Mouse (Mus musculus) neural tube, embryonic 15.5 days (tissue): ENCODE data around the gene Lmod3. TPM values are rescaled to one million over a fixed set of nuclear protein-coding genes. Genes with fewer than 3 reads are reported as not detected.
A peak's percentile ranks its signal among the peaks of the same experiment; 100 is the strongest.

ENCODE experiments used
- ATAC-seq: fragments of 200-750 bp; cut with Nextera tagmentation; 2 replicates; pipeline ENCODE4 v1.8.0; 2017; ENCODE audit warnings: mild to moderate bottlenecking, moderate TSS enrichment, moderate library complexity; ENCODE audit not compliant: low FRiP score
- H3K27ac ChIP-seq: fragments of 300-500 bp; sonication (generic); replicated peaks from 2 replicates; pipeline ENCODE4 v1.5.1; 2015; ENCODE audit warnings: mild to moderate bottlenecking, inconsistent platforms
- H3K27me3 ChIP-seq: fragments of 300-500 bp; sonication (generic); replicated peaks from 2 replicates; pipeline ENCODE4 v1.6.1; 2015; ENCODE audit warnings: inconsistent platforms
- H3K36me3 ChIP-seq: fragments of 300-500 bp; sonication (generic); 2 replicates; pipeline ENCODE4 v1.6.1; 2015; ENCODE audit warnings: inconsistent platforms
- H3K4me1 ChIP-seq: fragments of 300-500 bp; sonication (generic); 2 replicates; pipeline ENCODE4 v1.6.1; 2015; ENCODE audit warnings: inconsistent platforms
- H3K4me2 ChIP-seq: fragments of 300-500 bp; sonication (generic); 2 replicates; pipeline ENCODE4 v1.6.1; 2015; ENCODE audit warnings: inconsistent platforms, mild to moderate bottlenecking, moderate library complexity
- H3K4me3 ChIP-seq: fragments of 300-500 bp; sonication (generic); replicated peaks from 2 replicates; pipeline ENCODE4 v1.5.1; 2015; ENCODE audit warnings: mild to moderate bottlenecking, inconsistent platforms
- H3K9ac ChIP-seq: fragments of 300-500 bp; sonication (generic); replicated peaks from 2 replicates; pipeline ENCODE4 v1.6.1; 2015; ENCODE audit warnings: mild to moderate bottlenecking, inconsistent platforms
- H3K9me3 ChIP-seq: fragments of 300-500 bp; sonication (generic); replicated peaks from 2 replicates; pipeline ENCODE4 v1.6.1; 2016; ENCODE audit warnings: inconsistent platforms
- WGBS: fragments of 180-500 bp; shearing (Covaris S2); methylation state at CpG from one replicate; pipeline ENCODE4 v1.1.7; 2015; ENCODE audit warnings: mixed read lengths; 5-methylcytosine and 5-hydroxymethylcytosine counted together
- polyA plus RNA-seq: library from polyadenylated mRNA; unstranded; fragments of >200 nt; fragmentation: Nextera tagmentation; extraction: Ambion mirVana; gene quantifications from 2 replicates; pipeline ENCODE4 v1.2.1, GENCODE M21; 2015

Lmod3 gene
- polyA plus RNA-seq, 1 experiment from 2014 or later: 0.61 TPM

- H3K4me3 ChIP-seq: no peak overlapping the region
- no peak overlapping the region for H3K9ac ChIP-seq
- H3K27me3 ChIP-seq: no peaks in the 10 kb centered on the region
- H3K4me2 ChIP-seq: no peak overlapping the region
- H3K36me3 ChIP-seq: peaks cover 21% of the 10 kb centered on the region
- ATAC-seq: no peak
- 79% methylated on average over 3 of the region's 3 CpGs for WGBS
- no peak overlapping the region for H3K27ac ChIP-seq
- H3K4me1 ChIP-seq: no peaks in the 10 kb centered on the region
- no peaks in the 10 kb centered on the region for H3K9me3 ChIP-seq
These were observed 38.1 kb upstream of the Lmod3 start for GRCm38 (mm10) chr6:97290687-97291086.

- H3K4me1 ChIP-seq: no peaks in the 10 kb centered on the region
- H3K4me2 ChIP-seq: no peak overlapping the region
- H3K27me3 ChIP-seq: no peaks in the 10 kb centered on the region
- no peak overlapping the region for H3K4me3 ChIP-seq
- 95% methylated on average over 4 of the region's 4 CpGs for WGBS
- H3K27ac ChIP-seq: no peak overlapping the region
- no peak for ATAC-seq
- no peak overlapping the region for H3K9ac ChIP-seq
- H3K9me3 ChIP-seq: no peaks in the 10 kb centered on the region
- H3K36me3 ChIP-seq: peaks cover 13% of the 10 kb centered on the region
These were observed 37.3 kb upstream of the Lmod3 start for GRCm38 (mm10) chr6:97289838-97290237.

GRCm38 (mm10) chr6:97289316-97289820, 36.8 kb upstream of the Lmod3 start:
- Histone ChIP-seq H3K27me3 (no peaks in the 10 kb centered on the region), H3K9ac (no peak overlapping the region), H3K4me3 (no peak overlapping the region), H3K9me3 (no peaks in the 10 kb centered on the region), H3K36me3 (peaks cover 11% of the 10 kb centered on the region), H3K4me1 (no peaks in the 10 kb centered on the region), H3K4me2 (no peak overlapping the region), H3K27ac (no peak overlapping the region)
- WGBS: 83% methylated on average over 10 of the region's 10 CpGs
- no peak for ATAC-seq

GRCm38 (mm10) chr6:97288047-97288855, 35.7 kb upstream of the Lmod3 start:
- no peak overlapping the region for H3K4me3 ChIP-seq
- H3K27ac ChIP-seq: no peak overlapping the region
- no peaks in the 10 kb centered on the region for H3K9me3 ChIP-seq
- ATAC-seq: no peak
- no peak overlapping the region for H3K9ac ChIP-seq
- H3K4me2 ChIP-seq: no peak overlapping the region
- 70% methylated on average over 19 of the region's 19 CpGs for WGBS
- H3K4me1 ChIP-seq: no peaks in the 10 kb centered on the region
- no peaks in the 10 kb centered on the region for H3K27me3 ChIP-seq
- peaks cover 11% of the 10 kb centered on the region for H3K36me3 ChIP-seq

- no peaks in the 10 kb centered on the region for H3K4me1 ChIP-seq
- 91% methylated on average over 5 of the region's 5 CpGs for WGBS
These were observed 33.8 kb upstream of the Lmod3 start for GRCm38 (mm10) chr6:97286332-97286731.

GRCm38 (mm10) chr6:97283676-97284075, 31.1 kb upstream of the Lmod3 start:
- Histone ChIP-seq H3K9me3 (no peaks in the 10 kb centered on the region), H3K27ac (no peak overlapping the region), H3K27me3 (no peaks in the 10 kb centered on the region), H3K4me1 (peaks cover 6% of the 10 kb centered on the region; the same call in 1 of the 2 replicates), H3K4me2 (no peak overlapping the region), H3K36me3 (peaks cover 6% of the 10 kb centered on the region), H3K4me3 (no peak overlapping the region), H3K9ac (no peak overlapping the region)
- WGBS: 93% methylated on average over 1 of the region's 1 CpGs
- ATAC-seq: no peak

More at GRCm38 (mm10) chr6:97286332-97286731, 33.8 kb upstream of the Lmod3 start:
- no peak overlapping the region for H3K27ac ChIP-seq
- no peaks in the 10 kb centered on the region for H3K27me3 ChIP-seq
- no peaks in the 10 kb centered on the region for H3K9me3 ChIP-seq
- ATAC-seq: no peak
- H3K4me2 ChIP-seq: no peak overlapping the region
- no peak overlapping the region for H3K9ac ChIP-seq
- peaks cover 6% of the 10 kb centered on the region for H3K36me3 ChIP-seq
- H3K4me3 ChIP-seq: no peak overlapping the region

- H3K36me3 ChIP-seq: no peaks in the 10 kb centered on the region
- no peaks in the 10 kb centered on the region for H3K9me3 ChIP-seq
- H3K27me3 ChIP-seq: no peaks in the 10 kb centered on the region
- 54% methylated on average over 6 of the region's 6 CpGs for WGBS
- no peak overlapping the region for H3K4me3 ChIP-seq
- no peak for ATAC-seq
- no peak overlapping the region for H3K4me2 ChIP-seq
- no peak overlapping the region for H3K9ac ChIP-seq
- peaks cover 27% of the 10 kb centered on the region for H3K4me1 ChIP-seq
- no peak overlapping the region for H3K27ac ChIP-seq
These were observed 26.3 kb upstream of the Lmod3 start for GRCm38 (mm10) chr6:97278878-97279277.

- H3K9ac ChIP-seq: 0 out of 2 replicates have a peak overlapping the region, but pooled peaks have one; percentile 4
- H3K27me3 ChIP-seq: no peaks in the 10 kb centered on the region
- H3K4me1 ChIP-seq: peaks cover 27% of the 10 kb centered on the region
- H3K27ac ChIP-seq: no peak overlapping the region
- WGBS: 4% methylated on average over 19 of the region's 19 CpGs
- no peaks in the 10 kb centered on the region for H3K9me3 ChIP-seq
- H3K4me3 ChIP-seq: peak overlapping the region; percentile 26
- H3K36me3 ChIP-seq: no peaks in the 10 kb centered on the region
- H3K4me2 ChIP-seq: peak overlapping the region; percentile 61
- peak; percentile 56; the same call in 1 of the 2 replicates for ATAC-seq
These were observed 25.6 kb upstream of the Lmod3 start for GRCm38 (mm10) chr6:97278014-97278787.

GRCm38 (mm10) chr6:97276890-97277497, 24.4 kb upstream of the Lmod3 start:
- Histone ChIP-seq H3K9me3 (no peaks in the 10 kb centered on the region), H3K4me1 (peaks cover 27% of the 10 kb centered on the region), H3K27ac (peak overlapping the region; percentile 68; the same call in 1 of the 2 replicates), H3K36me3 (no peaks in the 10 kb centered on the region), H3K9ac (no peak overlapping the region), H3K4me3 (no peak overlapping the region), H3K4me2 (no peak overlapping the region), H3K27me3 (no peaks in the 10 kb centered on the region)
- 60% methylated on average over 5 of the region's 5 CpGs for WGBS
- ATAC-seq: no peak

GRCm38 (mm10) chr6:97276366-97276765, 23.8 kb upstream of the Lmod3 start:
- H3K27ac ChIP-seq: peak overlapping the region; percentile 68
- H3K4me2 ChIP-seq: peak overlapping the region; percentile 31
- 19% methylated on average over 4 of the region's 4 CpGs for WGBS

GRCm38 (mm10) chr6:97275760-97276159, 23.2 kb upstream of the Lmod3 start:
- peak; percentile 75 for ATAC-seq
- Histone ChIP-seq H3K4me2 (peak overlapping the region; percentile 31), H3K9me3 (no peaks in the 10 kb centered on the region), H3K27me3 (no peaks in the 10 kb centered on the region), H3K27ac (peak overlapping the region; percentile 68), H3K9ac (no peak overlapping the region), H3K4me3 (no peak overlapping the region), H3K36me3 (no peaks in the 10 kb centered on the region), H3K4me1 (peaks cover 27% of the 10 kb centered on the region)
- WGBS: 22% methylated on average over 4 of the region's 4 CpGs

More at GRCm38 (mm10) chr6:97276366-97276765, 23.8 kb upstream of the Lmod3 start:
- Histone ChIP-seq H3K27me3 (no peaks in the 10 kb centered on the region), H3K4me3 (no peak overlapping the region), H3K4me1 (peaks cover 27% of the 10 kb centered on the region), H3K36me3 (no peaks in the 10 kb centered on the region), H3K9ac (no peak overlapping the region), H3K9me3 (no peaks in the 10 kb centered on the region)
- no peak; the same call in 1 of the 2 replicates for ATAC-seq
